Mouse (Mus musculus): ENCODE measurements around the gene Nsmce4a. TPM values are rescaled to one million over a fixed set of nuclear protein-coding genes. Genes with fewer than 3 reads are reported as not detected.

Gene Nsmce4a
- 231 TPM for polyA plus RNA-seq (2014; fragmentation: Illumina TruSeq; extraction: RNeasy Lipid Tissue Mini Kit (QIAGEN cat#74804); ENCODE audit: low read depth, low replicate concordance)

GRCm38 (mm10) chr7:130572821-130573220 lies at the start of gene Nsmce4a:
TSS of gene Nsmce4a (minus strand) at chr7:130573118.

GRCm38 (mm10) chr7:130577388-130578003 lies 4.6 kb upstream of the Nsmce4a start, which contains the start of gene Tacc2:
TSS of gene Tacc2 (plus strand) at chr7:130577438.

GRCm38 (mm10) chr7:130520049-130520425 lies 52.9 kb downstream of the Nsmce4a start, which contains the start of gene Ate1:
TSS of gene Ate1 (minus strand) at chr7:130520369.

Other genes with a start within 250 kb of the Nsmce4a start
- 71.7 TPM for gene Ate1, start 52.7 kb downstream of the Nsmce4a start, polyA plus RNA-seq (2014; fragmentation: Illumina TruSeq; extraction: RNeasy Lipid Tissue Mini Kit (QIAGEN cat#74804); ENCODE audit: low read depth, low replicate concordance)
- gene Tacc2, start 4.3 kb upstream of the Nsmce4a start, polyA plus RNA-seq (2014; fragmentation: Illumina TruSeq; extraction: RNeasy Lipid Tissue Mini Kit (QIAGEN cat#74804); ENCODE audit: low read depth, low replicate concordance): 21.8 TPM
- gene Btbd16, start 201.0 kb upstream of the Nsmce4a start, polyA plus RNA-seq (2014; fragmentation: Illumina TruSeq; extraction: RNeasy Lipid Tissue Mini Kit (QIAGEN cat#74804); ENCODE audit: low read depth, low replicate concordance): not detected

Data from kidney, adult 10 weeks (tissue).